10 mouse cellular contexts compared by ENCODE assay signal in the genomic region with DNA sequence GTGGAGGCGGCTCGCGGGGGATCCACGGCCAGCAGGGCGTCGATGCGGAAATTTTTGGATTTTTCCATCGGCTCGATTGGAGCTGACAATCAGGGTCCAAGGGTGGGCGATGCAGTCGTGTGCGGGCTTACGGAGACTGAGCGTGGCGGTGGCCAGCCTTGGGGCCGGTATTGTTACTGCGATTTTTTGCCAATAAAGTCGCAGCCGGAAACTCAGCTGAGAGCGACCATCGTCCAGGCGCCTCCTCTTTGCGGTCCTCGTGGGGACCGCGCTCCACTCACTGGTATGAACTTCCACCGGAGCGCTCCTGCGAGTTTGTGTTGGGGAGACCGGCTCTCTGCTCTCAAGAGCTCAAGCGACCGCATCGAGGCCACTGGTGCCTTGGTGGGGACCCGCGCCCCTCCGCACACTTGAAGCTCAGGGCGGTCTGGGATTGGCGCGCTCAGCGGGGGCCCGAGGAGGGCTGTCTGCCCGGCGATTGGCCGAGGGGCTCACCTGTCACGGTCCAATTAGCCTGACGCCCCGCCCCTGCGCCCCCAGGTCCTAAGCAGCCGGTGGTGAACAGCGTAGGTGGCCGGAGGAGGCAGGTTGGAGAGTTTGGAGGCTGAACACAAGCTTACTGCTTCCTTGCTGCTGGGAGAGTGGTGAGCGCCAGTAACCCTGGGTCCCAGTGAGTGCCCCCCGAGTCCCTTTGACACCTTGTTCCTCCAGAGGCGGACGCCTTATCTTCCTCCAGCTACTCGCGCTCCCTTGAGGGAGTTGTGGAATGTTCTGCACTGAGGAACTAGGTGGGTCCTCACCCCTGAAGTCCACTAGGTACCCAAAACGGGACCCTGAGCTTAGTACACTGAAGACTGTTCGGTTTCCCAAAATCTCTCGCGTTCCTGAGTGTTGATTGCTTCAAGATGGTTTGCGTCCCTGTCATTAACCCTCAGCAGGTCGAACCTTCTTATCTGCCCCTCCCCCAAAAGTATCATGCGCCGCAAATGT. TPM values are rescaled to one million over a fixed set of nuclear protein-coding genes. Genes with fewer than 3 reads are reported as not detected.
DNase-seq lines count a peak whose midpoint lies in the region; ATAC-seq lines count a peak whose summit lies in the region.
"Had no signal": no experiment of that assay in that cellular context is flagged by ENCODE, and none has a peak within 500 bp of the region (broad histone marks: within the 10 kb centered on the region; RNA-seq: fewer than 3 reads in every experiment).

A gene (minus strand): TSS at position 263 of the 990 bp plus-strand sequence.

- no peaks in the 10 kb centered on the region for H3K9me3 ChIP-seq in kidney, embryonic 16.5 days (ENCODE audit: low read length)
- H3K9me3 ChIP-seq in intestine, embryonic 15.5 days: no peaks in the 10 kb centered on the region
- no peaks in the 10 kb centered on the region for H3K9me3 ChIP-seq in neural tube, embryonic 14.5 days (ENCODE audit: control insufficient read depth, low read length)

- peaks cover 98% of the 10 kb centered on the region for H3K27me3 ChIP-seq in kidney, embryonic 16.5 days (ENCODE audit: insufficient read depth, low read length)
- peaks cover 81% of the 10 kb centered on the region for H3K27me3 ChIP-seq in intestine, embryonic 15.5 days (replicated peaks)
- H3K27me3 ChIP-seq in neural tube, embryonic 14.5 days (ENCODE audit: control insufficient read depth, insufficient read depth, low read length): peaks cover 72% of the 10 kb centered on the region

- ATAC-seq in kidney, embryonic 16.5 days (ENCODE audit: low FRiP score, low TSS enrichment): peak; percentile 87
- ATAC-seq in intestine, embryonic 15.5 days: peak; percentile 93
- peak; percentile 35 for ATAC-seq in neural tube, embryonic 14.5 days (ENCODE audit: low read depth)
- ATAC-seq: inflammation-experienced regulatory T-cells, adult 6 months had no signal

- intact Hi-C loops in left cerebral cortex, postnatal 10 days (cut with DNase I): loop anchor here (5.0 kb wide), 1 partner anchor 1356 kb away; no protein-coding TSS in a partner anchor
- intact Hi-C loops in left cerebral cortex, postnatal 4 days (cut with DNase I): loop anchor here (10.0 kb wide), 1 partner anchor 1024 kb away; no protein-coding TSS in a partner anchor

- DNase-seq in kidney, adult 9 months: no peak
- DNase-seq in embryo, embryonic 9.5 days (ENCODE audit: extremely low spot score): peak; percentile 68
- DNase-seq in left cerebral cortex, postnatal 10 days (ENCODE audit: extremely low spot score in 1 of 2, low spot score in 2 of 2): no peak
- DNase-seq in left cerebral cortex, postnatal 4 days: no peak
- DNase-seq in gastrocnemius, adult 18-20 months (ENCODE audit: low spot score): no peak

- peak within 1 kb of the TSS; percentile 42 for H3K4me3 ChIP-seq in kidney, embryonic 16.5 days (ENCODE audit: low read length)
- H3K4me3 ChIP-seq in intestine, embryonic 15.5 days (replicated peaks): peak within 1 kb of the TSS; percentile 50
- H3K4me3 ChIP-seq in neural tube, embryonic 14.5 days (ENCODE audit: low read depth, low read length): peak within 1 kb of the TSS; percentile 28

- no peak within 1 kb of the TSS for H3K27ac ChIP-seq in kidney, embryonic 16.5 days (ENCODE audit: low read length)
- H3K27ac ChIP-seq in intestine, embryonic 15.5 days: peak within 1 kb of the TSS; percentile 44; the same call in 1 of the 2 replicates
- no peak within 1 kb of the TSS for H3K27ac ChIP-seq in neural tube, embryonic 14.5 days (ENCODE audit: low read depth, low read length)

- H3K4me1 ChIP-seq in kidney, embryonic 16.5 days (ENCODE audit: insufficient read depth, low read length): peaks cover 17% of the 10 kb centered on the region
- peaks cover 16% of the 10 kb centered on the region; the same call in 1 of the 2 replicates for H3K4me1 ChIP-seq in intestine, embryonic 15.5 days (replicated peaks)
- peaks cover 8% of the 10 kb centered on the region; the same call in 1 of the 2 replicates for H3K4me1 ChIP-seq in neural tube, embryonic 14.5 days (ENCODE audit: control insufficient read depth, insufficient read depth, low read length)

- WGBS in kidney, embryonic 16.5 days: under 1% methylated on average over 63 of the region's 65 CpGs
- WGBS in intestine, embryonic 15.5 days: under 1% methylated on average over 65 of the region's 65 CpGs
- WGBS in neural tube, embryonic 14.5 days: under 1% methylated on average over 65 of the region's 65 CpGs

- H3K9ac ChIP-seq in kidney, embryonic 16.5 days (replicated peaks; ENCODE audit: low read length): no peak within 1 kb of the TSS
- H3K9ac ChIP-seq in intestine, embryonic 15.5 days: peak within 1 kb of the TSS; percentile 39
- H3K9ac ChIP-seq in neural tube, embryonic 14.5 days (replicated peaks; ENCODE audit: low read depth, low read length): peak within 1 kb of the TSS; percentile 18; the same call in 1 of the 2 replicates

- no peaks in the 10 kb centered on the region for H3K36me3 ChIP-seq in kidney, embryonic 16.5 days (ENCODE audit: insufficient read depth, low read length)
- no peaks in the 10 kb centered on the region for H3K36me3 ChIP-seq in intestine, embryonic 15.5 days
- H3K36me3 ChIP-seq in neural tube, embryonic 14.5 days (ENCODE audit: control insufficient read depth, insufficient read depth, low read length): no peaks in the 10 kb centered on the region

- peak within 1 kb of the TSS; percentile 62 for H3K4me2 ChIP-seq in kidney, embryonic 16.5 days (replicated peaks; ENCODE audit: low read depth, low read length)
- H3K4me2 ChIP-seq in intestine, embryonic 15.5 days (replicated peaks): peak within 1 kb of the TSS; percentile 79
- H3K4me2 ChIP-seq in neural tube, embryonic 14.5 days (ENCODE audit: low read depth, low read length): peak within 1 kb of the TSS; percentile 36

RNA-seq across cellular contexts. Expression of the gene that starts here (rescaled TPM):
- not detected in 2 replicates for polyA plus RNA-seq in kidney, embryonic 16.5 days (2015; fragmentation: Nextera tagmentation; extraction: Ambion mirVana)
- 1.4 and 1.5 TPM in 2 replicates for polyA plus RNA-seq in intestine, embryonic 15.5 days (2015; fragmentation: Nextera tagmentation; extraction: Ambion mirVana)
- 1.8 and 2.2 TPM in 2 replicates for polyA plus RNA-seq in neural tube, embryonic 14.5 days (2014; fragmentation: Nextera tagmentation; extraction: Ambion mirVana)
- total RNA-seq in left cerebral cortex, postnatal 10 days (2021): not detected
- total RNA-seq in left cerebral cortex, postnatal 4 days (2021): not detected
- not detected for total RNA-seq in gastrocnemius, adult 18-20 months (2021)
- polyA plus RNA-seq: inflammation-experienced regulatory T-cells, adult 6 months; urinary bladder, adult 2 months had no signal

Comparison
In these comparisons a context has a peak if more than half of its experiments do, and no peak if none do; other contexts are left out.
1. Peak in ATAC-seq, H3K4me3 ChIP-seq and H3K4me2 ChIP-seq in kidney, embryonic 16.5 days; RNA of the gene not detected or under 1 TPM.
2. ATAC-seq: peak in every context shown above with its lines; median percentile 93 in intestine, embryonic 15.5 days; 87 in kidney, embryonic 16.5 days; 35 in neural tube, embryonic 14.5 days.